Mouse (Mus musculus) myocyte (in vitro differentiated cells): ENCODE results near the gene Osbpl5.

Source experiments
- CEBPB ChIP-seq: IDR thresholded peaks from 2 replicates; pipeline ENCODE4 v1.6.1; 2011; ENCODE audit warnings: mild to moderate bottlenecking, moderate library complexity; ENCODE audit not compliant: poor library complexity, insufficient read depth, severe bottlenecking
- E2F4 ChIP-seq: IDR thresholded peaks from one replicate; pipeline ENCODE4 v1.6.1; 2011; ENCODE audit warnings: mild to moderate bottlenecking, control low read depth, moderate library complexity; ENCODE audit not compliant: insufficient read depth
- MAX ChIP-seq: IDR thresholded peaks from one replicate; pipeline ENCODE4 v1.6.1; 2011; ENCODE audit warnings: low read depth, mild to moderate bottlenecking, control low read depth
- MYOG ChIP-seq, 3 experiments: IDR thresholded peaks; one replicate each; pipeline ENCODE4 v1.6.1; 2011; ENCODE audit warnings: control low read depth in 2 of 3, low read depth in 2 of 3, mild to moderate bottlenecking in 2 of 3; ENCODE audit not compliant: insufficient read length in 2 of 3, control insufficient read depth in 1 of 3, insufficient read depth in 1 of 3
- POLR2A ChIP-seq: IDR thresholded peaks from one replicate; pipeline ENCODE4 v1.6.1; 2011; ENCODE audit warnings: low read depth, mild to moderate bottlenecking, control low read depth, moderate library complexity; ENCODE audit not compliant: insufficient read length
- POLR2AphosphoS2 ChIP-seq: IDR thresholded peaks from one replicate; pipeline ENCODE4 v1.6.1; 2011; ENCODE audit warnings: low read depth, control low read depth; ENCODE audit not compliant: insufficient read length
- TCF12 ChIP-seq: IDR thresholded peaks from one replicate; pipeline ENCODE4 v1.6.1; 2011; ENCODE audit warnings: mild to moderate bottlenecking, control low read depth; ENCODE audit not compliant: poor library complexity, insufficient read depth, severe bottlenecking
- USF1 ChIP-seq: IDR thresholded peaks from one replicate; pipeline ENCODE4 v1.6.1; 2011; ENCODE audit warnings: low read depth, mild to moderate bottlenecking, control low read depth, moderate library complexity

DNA sequence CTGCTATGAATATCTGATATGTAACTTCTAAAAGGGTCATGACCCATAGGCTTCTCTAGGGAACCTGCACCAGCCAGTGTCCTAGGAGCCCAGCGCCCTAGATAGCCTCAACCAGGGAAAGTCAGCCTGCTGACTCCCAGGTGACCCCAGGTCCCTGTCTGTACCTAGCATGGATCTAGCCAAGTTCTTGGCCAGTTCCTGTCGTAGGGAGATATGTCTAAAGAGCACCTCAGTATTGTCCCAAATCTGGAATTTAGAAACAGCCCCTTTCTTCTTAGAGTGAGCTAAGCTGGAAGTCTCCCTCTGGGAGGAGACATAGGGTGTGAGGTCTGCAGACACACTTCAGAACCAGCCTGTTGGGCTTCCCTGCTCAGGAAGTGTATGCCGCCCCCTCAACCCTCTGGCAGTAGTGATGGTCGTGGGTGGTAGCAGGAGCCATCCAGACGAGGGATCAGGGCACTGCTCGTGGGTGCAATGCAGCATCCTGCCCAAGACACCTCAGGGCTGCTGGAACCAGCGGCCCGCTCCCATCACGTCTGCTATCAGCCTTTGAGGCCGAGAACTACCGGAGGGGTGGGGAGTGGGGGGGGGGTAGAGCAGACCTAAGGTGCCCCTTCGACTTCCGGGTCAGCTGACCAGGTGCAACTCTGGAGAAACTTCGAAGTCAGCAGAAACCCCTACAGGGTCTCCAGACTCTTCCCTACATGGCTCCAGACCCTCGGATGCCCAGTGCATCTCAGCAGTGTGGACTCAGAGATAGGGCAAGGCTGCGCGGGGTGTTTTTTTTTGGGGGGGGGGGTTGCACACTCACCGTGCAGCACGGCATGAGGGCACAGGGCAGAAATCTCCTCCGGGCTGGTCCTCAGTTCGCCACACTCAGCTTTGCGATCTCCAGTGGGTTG lies at the start of gene Osbpl5:
- TF ChIP-seq POLR2A (no peak), MYOG (IDR thresholded peaks at IDR 0.05; ENCODE audit: control insufficient read depth in 1 of 3, insufficient read depth in 1 of 3, insufficient read length in 2 of 3, low read depth in 2 of 3) (no peak), E2F4 (no peak), MAX (no peak), USF1 (no peak), CEBPB (no peak), POLR2AphosphoS2 (no peak), TCF12 (no peak)
